Mouse (Mus musculus) heart, embryonic 16.5 days (tissue): Measurements from ENCODE around the gene Olfr1418. TPM values are rescaled to one million over a fixed set of nuclear protein-coding genes. Genes with fewer than 3 reads are reported as not detected.

Experiments used
- ATAC-seq: fragments of 200-750 bp; cut with Nextera tagmentation; replicated peaks from 2 replicates; pipeline ENCODE4 v1.8.0; 2017; ENCODE audit warnings: moderate number of reproducible peaks; ENCODE audit not compliant: insufficient read depth, low FRiP score; ENCODE audit errors: extremely low read depth
- H3K27ac ChIP-seq: fragments of 300-500 bp; sonication (generic); 2 replicates; pipeline ENCODE4 v1.5.1; 2014; ENCODE audit warnings: mild to moderate bottlenecking, low read length, control low read depth, moderate library complexity
- H3K27me3 ChIP-seq: fragments of 300-500 bp; sonication (generic); 2 replicates; pipeline ENCODE4 v1.6.1; 2014; ENCODE audit warnings: low read length, mixed read lengths; ENCODE audit not compliant: control insufficient read depth, insufficient read depth
- H3K36me3 ChIP-seq: fragments of 300-500 bp; sonication (generic); 2 replicates; pipeline ENCODE4 v1.6.1; 2014; ENCODE audit not compliant: control insufficient read depth, insufficient read depth
- H3K4me1 ChIP-seq: fragments of 300-500 bp; sonication (generic); 2 replicates; pipeline ENCODE4 v1.6.1; 2014; ENCODE audit warnings: low read length, mixed read lengths; ENCODE audit not compliant: control insufficient read depth, insufficient read depth
- H3K4me2 ChIP-seq: fragments of 300-500 bp; sonication (generic); 2 replicates; pipeline ENCODE4 v1.6.1; 2014; ENCODE audit warnings: low read depth, mild to moderate bottlenecking, control low read depth, low read length
- H3K4me3 ChIP-seq: fragments of 300-500 bp; sonication (generic); 2 replicates; pipeline ENCODE4 v1.5.1; 2014; ENCODE audit warnings: mild to moderate bottlenecking, control low read depth, low read length
- H3K9ac ChIP-seq: fragments of 300-500 bp; sonication (generic); 2 replicates; pipeline ENCODE4 v1.6.1; 2014; ENCODE audit warnings: low read length, control low read depth
- H3K9me3 ChIP-seq: fragments of 300-500 bp; sonication (generic); replicated peaks from 2 replicates; pipeline ENCODE4 v1.6.1; 2016; ENCODE audit warnings: low read length; ENCODE audit not compliant: control insufficient read depth
- WGBS: fragments of 180-500 bp; shearing (Covaris S2); extraction: QIAGEN DNeasy Blood & Tissue Kit; methylation state at CpG from one replicate; pipeline ENCODE4 v1.1.7; 2014; 5-methylcytosine and 5-hydroxymethylcytosine counted together
- polyA plus RNA-seq: library from polyadenylated mRNA; unstranded; fragments of >200 nt; fragmentation: Nextera tagmentation; extraction: Ambion mirVana; gene quantifications from 2 replicates; pipeline ENCODE4 v1.2.1, GENCODE M21; 2015

The Olfr1418 gene
- polyA plus RNA-seq, 1 experiment from 2014 or later: not detected

- Histone ChIP-seq H3K27ac (no peak within 1 kb of the TSS), H3K27me3 (no peaks in the 10 kb centered on the region), H3K4me3 (no peak within 1 kb of the TSS), H3K4me2 (no peak within 1 kb of the TSS), H3K9me3 (no peaks in the 10 kb centered on the region), H3K36me3 (no peaks in the 10 kb centered on the region), H3K4me1 (no peaks in the 10 kb centered on the region), H3K9ac (no peak within 1 kb of the TSS)
- no peak for ATAC-seq
- WGBS: 86% methylated on average over 4 of the region's 4 CpGs
These were observed 21.7 kb downstream of the Olfr1418 start, which contains the start of gene Olfr1417 for GRCm38 (mm10) chr19:11839119-11839518. Olfr1417 (minus strand) TSS chr19:11839219.

- Histone ChIP-seq H3K36me3 (no peaks in the 10 kb centered on the region), H3K9ac (no peak overlapping the region), H3K4me3 (no peak overlapping the region), H3K27ac (no peak overlapping the region), H3K4me1 (no peaks in the 10 kb centered on the region), H3K9me3 (no peaks in the 10 kb centered on the region), H3K27me3 (no peaks in the 10 kb centered on the region), H3K4me2 (no peak overlapping the region)
- ATAC-seq: no peak
- WGBS: 46% methylated on average over 4 of the region's 4 CpGs
These were observed 37.4 kb downstream of the Olfr1418 start for GRCm38 (mm10) chr19:11823346-11824065.

- 32% methylated on average over 6 of the region's 6 CpGs for WGBS
- H3K4me3 ChIP-seq: peak overlapping the region; percentile 79
- H3K36me3 ChIP-seq: no peaks in the 10 kb centered on the region
- H3K27me3 ChIP-seq: no peaks in the 10 kb centered on the region
- no peak overlapping the region for H3K27ac ChIP-seq
- H3K9me3 ChIP-seq: no peaks in the 10 kb centered on the region
- ATAC-seq: no peak
- 0 out of 2 replicates have a peak, but pooled peaks cover 2% of the 10 kb centered on the region for H3K4me1 ChIP-seq
- peak overlapping the region; percentile 98 for H3K4me2 ChIP-seq
- no peak overlapping the region for H3K9ac ChIP-seq
These were observed 40.7 kb downstream of the Olfr1418 start for GRCm38 (mm10) chr19:11820211-11820610.

DNA sequence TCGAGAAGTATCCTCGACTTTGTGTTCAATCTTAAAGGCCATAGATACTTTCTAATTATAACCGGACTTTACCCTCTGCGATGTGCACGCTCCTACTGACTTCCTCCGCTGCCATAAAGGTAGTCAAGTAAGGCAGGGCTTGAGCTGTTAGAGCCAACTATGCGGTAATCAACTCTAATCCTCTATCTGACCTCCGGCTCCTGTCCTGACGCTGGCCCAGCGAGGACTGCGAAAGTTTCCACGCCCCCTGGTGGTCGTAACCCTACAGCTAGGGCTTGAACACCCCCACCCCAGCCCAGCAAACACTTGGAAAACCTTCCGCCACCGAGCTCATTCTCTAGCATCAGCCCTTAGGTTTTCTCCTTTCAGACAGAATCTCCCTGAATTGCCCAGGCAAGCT, 41.1 kb downstream of the Olfr1418 start:
- Histone ChIP-seq H3K4me1 (0 out of 2 replicates have a peak, but pooled peaks cover 2% of the 10 kb centered on the region), H3K4me2 (peak overlapping the region; percentile 98), H3K27me3 (no peaks in the 10 kb centered on the region), H3K36me3 (no peaks in the 10 kb centered on the region), H3K4me3 (peak overlapping the region; percentile 79), H3K27ac (no peak overlapping the region), H3K9ac (peak overlapping the region; percentile 81), H3K9me3 (no peaks in the 10 kb centered on the region)
- WGBS: under 1% methylated on average over 15 of the region's 15 CpGs
- ATAC-seq: peak; percentile 81

DNA sequence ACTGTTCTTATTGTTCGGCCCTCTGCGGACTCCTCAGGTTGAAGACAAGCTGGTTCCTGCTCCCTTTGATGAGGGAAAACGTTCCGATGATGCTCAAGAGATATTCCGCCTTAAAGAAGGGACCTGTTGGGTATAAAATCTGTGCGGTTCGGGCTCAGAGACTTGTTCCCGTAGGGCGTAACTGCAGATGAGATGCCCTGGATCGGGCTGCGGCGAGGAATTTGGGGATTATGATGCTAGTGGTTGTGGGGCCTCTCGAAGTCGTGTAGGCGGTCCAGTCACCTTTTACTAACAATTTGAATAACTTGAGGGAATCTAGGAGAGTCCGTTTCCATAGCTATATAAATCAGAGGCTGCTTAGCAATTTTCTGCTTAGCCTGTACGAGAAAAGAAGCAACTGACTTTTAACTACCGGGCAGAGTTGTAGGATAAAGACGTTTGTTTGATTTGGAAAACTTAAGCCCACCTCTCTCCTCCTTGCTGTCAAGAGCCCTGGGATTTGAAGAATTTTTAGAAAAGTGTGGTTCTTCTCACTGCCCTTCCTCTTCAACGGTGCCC, 41.6 kb downstream of the Olfr1418 start, which contains the start of gene Stx3:
Stx3 (minus strand) TSS at position 261 of the 558 bp plus-strand sequence.
- WGBS: under 1% methylated on average over 20 of the region's 20 CpGs

DNA sequence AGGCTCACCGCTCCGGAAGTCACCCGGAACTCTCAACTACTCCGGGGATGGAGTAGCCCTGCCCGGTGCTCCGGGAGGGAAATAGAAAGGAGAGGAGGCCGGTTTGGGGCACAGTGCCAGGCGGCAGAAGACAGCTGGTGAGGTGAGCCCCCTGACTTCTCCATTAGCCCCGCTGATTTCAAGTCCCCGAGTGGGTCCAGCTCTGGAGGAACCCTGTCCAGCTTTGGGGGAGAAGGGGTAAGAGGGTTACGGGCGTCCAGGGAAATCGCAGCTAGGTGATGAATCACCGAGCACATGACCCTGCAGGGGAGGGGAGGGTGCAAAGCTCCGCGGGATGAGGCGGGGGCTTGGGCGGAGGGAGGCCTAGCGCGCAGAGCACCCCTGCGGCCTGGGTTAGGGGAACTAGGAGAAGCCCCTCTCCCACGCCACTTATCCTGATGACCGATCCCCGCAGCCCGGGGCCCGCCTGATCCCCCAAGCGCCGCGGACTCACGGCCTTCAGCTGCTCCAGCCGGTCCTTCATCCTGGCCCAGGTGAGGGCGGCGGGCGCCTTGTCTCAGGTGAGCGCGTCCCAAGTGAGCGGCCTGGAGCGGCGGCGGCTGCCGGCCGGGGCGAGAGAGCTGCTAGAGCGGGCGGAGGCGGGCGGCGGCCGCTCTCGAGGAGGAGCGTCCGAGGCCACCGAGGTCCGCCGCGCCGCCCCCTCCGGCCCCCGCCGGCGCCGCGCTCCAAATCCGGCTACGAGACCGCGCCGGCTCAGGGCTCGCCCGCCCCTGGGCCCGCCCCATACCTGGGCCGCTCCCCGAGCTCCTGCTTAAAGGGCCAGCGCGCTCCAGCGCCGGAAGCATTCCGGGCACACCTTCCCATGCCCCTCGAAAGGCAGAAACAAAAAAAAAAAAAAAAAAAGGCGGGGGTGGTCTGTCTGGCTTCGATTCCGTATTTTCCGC, 42.4 kb downstream of the Olfr1418 start:
- WGBS: under 1% methylated on average over 80 of the region's 83 CpGs
- H3K4me1 ChIP-seq: 0 out of 2 replicates have a peak, but pooled peaks cover 2% of the 10 kb centered on the region
- no peaks in the 10 kb centered on the region for H3K9me3 ChIP-seq
- H3K27me3 ChIP-seq: no peaks in the 10 kb centered on the region
- H3K4me3 ChIP-seq: peak overlapping the region; percentile 79
- H3K36me3 ChIP-seq: no peaks in the 10 kb centered on the region
- peak overlapping the region; percentile 81 for H3K9ac ChIP-seq
- H3K4me2 ChIP-seq: peak overlapping the region; percentile 98
- H3K27ac ChIP-seq: peak overlapping the region; percentile 22
- ATAC-seq: peak; percentile 75

More for the DNA sequence above, 41.6 kb downstream of the Olfr1418 start, which contains the start of gene Stx3:
- peak within 1 kb of the TSS; percentile 98 for H3K4me2 ChIP-seq
- H3K4me3 ChIP-seq: peak within 1 kb of the TSS; percentile 79
- H3K9me3 ChIP-seq: no peaks in the 10 kb centered on the region
- peak within 1 kb of the TSS; percentile 22 for H3K27ac ChIP-seq
- H3K9ac ChIP-seq: peak within 1 kb of the TSS; percentile 81
- ATAC-seq: no peak
- no peaks in the 10 kb centered on the region for H3K36me3 ChIP-seq
- 0 out of 2 replicates have a peak, but pooled peaks cover 2% of the 10 kb centered on the region for H3K4me1 ChIP-seq
- H3K27me3 ChIP-seq: no peaks in the 10 kb centered on the region

- peak overlapping the region; percentile 98 for H3K4me2 ChIP-seq
- no peaks in the 10 kb centered on the region for H3K36me3 ChIP-seq
- no peaks in the 10 kb centered on the region for H3K27me3 ChIP-seq
- H3K4me3 ChIP-seq: peak overlapping the region; percentile 79
- H3K9me3 ChIP-seq: no peaks in the 10 kb centered on the region
- ATAC-seq: no peak
- H3K4me1 ChIP-seq: 0 out of 2 replicates have a peak, but pooled peaks cover 2% of the 10 kb centered on the region
- H3K9ac ChIP-seq: no peak overlapping the region
- H3K27ac ChIP-seq: no peak overlapping the region
- 23% methylated on average over 5 of the region's 5 CpGs for WGBS
These were observed 43.3 kb downstream of the Olfr1418 start for GRCm38 (mm10) chr19:11817586-11817985.

- ATAC-seq: no peak
- Histone ChIP-seq H3K27me3 (no peaks in the 10 kb centered on the region), H3K4me2 (no peak overlapping the region), H3K9ac (no peak overlapping the region), H3K4me3 (no peak overlapping the region), H3K27ac (no peak overlapping the region), H3K4me1 (peaks cover 2% of the 10 kb centered on the region; the same call in 1 of the 2 replicates), H3K9me3 (no peaks in the 10 kb centered on the region), H3K36me3 (no peaks in the 10 kb centered on the region)
- 37% methylated on average over 6 of the region's 6 CpGs for WGBS
These were observed 44.2 kb downstream of the Olfr1418 start for GRCm38 (mm10) chr19:11816706-11817105.
